Mouse (Mus musculus): Measurements from ENCODE around the gene Chordc1. TPM values are rescaled to one million over a fixed set of nuclear protein-coding genes. Genes with fewer than 3 reads are reported as not detected.
"Not testable (repeated sequence)": the region's sequence is repeated elsewhere in the genome, so short reads cannot be mapped to it uniquely, and the experiment has no call there.

Gene Chordc1
- 89.2 and 101 TPM in 2 replicates for polyA plus RNA-seq (2014; fragmentation: Nextera tagmentation; extraction: Ambion mirVana)

DNA sequence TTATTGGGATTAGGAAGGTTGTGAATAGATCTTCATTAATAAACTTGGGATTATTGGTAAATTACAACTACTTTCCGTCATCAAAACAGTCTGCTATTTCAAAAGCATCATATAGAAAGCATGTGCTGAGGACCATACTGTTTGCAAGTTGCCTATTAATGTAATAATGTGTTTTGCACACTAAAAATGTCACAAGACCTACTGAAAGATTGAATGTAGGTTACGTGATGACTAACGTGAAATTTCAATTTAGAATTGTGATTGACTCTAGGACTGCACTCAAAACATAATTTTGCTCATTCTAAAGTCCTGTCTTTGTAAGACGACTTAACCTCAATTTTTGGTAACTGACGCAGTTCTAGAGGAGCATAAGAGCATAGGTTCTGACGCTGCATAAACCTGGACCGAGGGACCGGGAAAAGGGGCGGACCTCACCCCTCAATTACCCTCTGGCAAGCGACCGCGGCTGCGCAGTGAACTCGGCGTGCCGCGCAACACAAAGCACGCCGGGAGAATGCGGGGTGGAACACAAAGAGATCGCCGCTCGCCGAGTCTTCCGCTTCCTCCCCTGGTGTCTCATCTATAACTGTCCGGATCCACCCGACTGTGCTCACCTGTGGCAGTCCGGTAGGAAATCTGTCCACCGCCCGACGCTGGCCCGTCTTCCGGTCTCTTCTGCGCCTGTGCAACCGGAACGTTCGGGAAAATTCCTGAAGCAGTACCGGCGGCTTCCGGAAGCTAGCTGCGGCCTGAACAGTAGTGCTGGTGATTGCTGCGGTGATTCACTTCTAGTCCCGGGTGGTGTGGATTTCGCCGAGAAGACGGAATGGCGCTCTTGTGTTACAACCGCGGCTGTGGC, at the start of gene Chordc1:
Chordc1 (plus strand) TSS at position 555 of the 859 bp plus-strand sequence.
- H3K27me3 ChIP-seq (replicated peaks; ENCODE audit: control insufficient read depth, insufficient read depth, low read length): no peaks in the 10 kb centered on the region
- H3K36me3 ChIP-seq (ENCODE audit: control insufficient read depth, insufficient read depth, low read length): peaks cover 6% of the 10 kb centered on the region

GRCm38 (mm10) chr9:18275901-18276300, 16.0 kb upstream of the Chordc1 start:
- no peaks in the 10 kb centered on the region for H3K36me3 ChIP-seq (ENCODE audit: control insufficient read depth, insufficient read depth, low read length)
- ATAC-seq (replicated peaks; ENCODE audit: low FRiP score, low TSS enrichment, low read depth) (no peak), DNase-seq (ENCODE audit: low spot score) (no peak)
- no peaks in the 10 kb centered on the region for H3K27me3 ChIP-seq (replicated peaks; ENCODE audit: control insufficient read depth, insufficient read depth, low read length)
- no peak overlapping the region for H3K4me3 ChIP-seq (ENCODE audit: low read depth, low read length)
- H3K4me2 ChIP-seq (ENCODE audit: low read length): no peak overlapping the region
- H3K9ac ChIP-seq (ENCODE audit: low read length): no peak overlapping the region
- H3K27ac ChIP-seq (ENCODE audit: low read depth): no peak overlapping the region
- WGBS: 90% methylated on average over 1 of the region's 1 CpGs
- no peaks in the 10 kb centered on the region for H3K9me3 ChIP-seq (ENCODE audit: control insufficient read depth, low read length)
- H3K4me1 ChIP-seq (replicated peaks; ENCODE audit: control insufficient read depth, insufficient read depth, low read length): no peaks in the 10 kb centered on the region

More for the DNA sequence above, at the start of gene Chordc1:
- H3K4me1 ChIP-seq (replicated peaks; ENCODE audit: control insufficient read depth, insufficient read depth, low read length): peaks cover 9% of the 10 kb centered on the region
- peak within 1 kb of the TSS; percentile 87 for H3K4me2 ChIP-seq (ENCODE audit: low read length)
- no peaks in the 10 kb centered on the region for H3K9me3 ChIP-seq (ENCODE audit: control insufficient read depth, low read length)
- peak within 1 kb of the TSS; percentile 94 for H3K4me3 ChIP-seq (ENCODE audit: low read depth, low read length)
- peak within 1 kb of the TSS; percentile 97 for H3K9ac ChIP-seq (ENCODE audit: low read length)
- WGBS: 3% methylated on average over 49 of the region's 49 CpGs
- DNase-seq (ENCODE audit: low spot score): peak; percentile 95
- peak within 1 kb of the TSS; percentile 88 for H3K27ac ChIP-seq (ENCODE audit: low read depth)
- ATAC-seq (replicated peaks; ENCODE audit: low FRiP score, low TSS enrichment, low read depth): peak; percentile 100

- ATAC-seq (replicated peaks; ENCODE audit: low FRiP score, low TSS enrichment, low read depth): no peak
- H3K4me2 ChIP-seq (ENCODE audit: low read length): no peak overlapping the region
- H3K36me3 ChIP-seq (ENCODE audit: control insufficient read depth, insufficient read depth, low read length): no peaks in the 10 kb centered on the region
- no peak overlapping the region for H3K9ac ChIP-seq (ENCODE audit: low read length)
- no peaks in the 10 kb centered on the region for H3K4me1 ChIP-seq (replicated peaks; ENCODE audit: control insufficient read depth, insufficient read depth, low read length)
- H3K27me3 ChIP-seq (replicated peaks; ENCODE audit: control insufficient read depth, insufficient read depth, low read length): no peaks in the 10 kb centered on the region
- no peak overlapping the region for H3K4me3 ChIP-seq (ENCODE audit: low read depth, low read length)
- no peak for DNase-seq (ENCODE audit: low spot score)
- no peaks in the 10 kb centered on the region for H3K9me3 ChIP-seq (ENCODE audit: control insufficient read depth, low read length)
- no peak overlapping the region for H3K27ac ChIP-seq (ENCODE audit: low read depth)
- whole genome bisulfite sequencing: 45% methylated on average over 2 of the region's 2 CpGs
Measured at GRCm38 (mm10) chr9:18276844-18277243, 15.1 kb upstream of the Chordc1 start.

DNA sequence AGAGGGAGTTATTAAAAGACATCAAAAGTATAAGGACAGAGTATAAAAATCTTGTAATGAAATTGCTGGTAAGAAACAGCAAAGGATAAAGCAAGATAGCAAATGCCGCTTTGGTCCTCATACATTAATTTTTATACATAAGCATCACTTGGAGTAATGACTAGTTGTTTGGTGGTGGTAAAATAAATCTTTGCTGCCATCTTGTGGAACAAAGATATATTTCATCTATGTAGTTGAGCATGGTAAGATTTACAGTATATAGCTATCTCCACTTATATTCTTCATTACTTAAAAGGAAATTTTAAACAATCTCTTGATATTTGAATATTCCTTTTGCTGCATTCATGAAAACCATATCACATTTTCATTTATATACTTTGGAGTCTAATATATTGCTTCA, 14.4 kb upstream of the Chordc1 start:
- H3K4me3 ChIP-seq (ENCODE audit: low read depth, low read length): no peak overlapping the region
- H3K27ac ChIP-seq (ENCODE audit: low read depth): no peak overlapping the region
- WGBS: 72% methylated on average over 1 of the region's 1 CpGs
- H3K27me3 ChIP-seq (replicated peaks; ENCODE audit: control insufficient read depth, insufficient read depth, low read length): no peaks in the 10 kb centered on the region
- H3K9ac ChIP-seq (ENCODE audit: low read length): no peak overlapping the region
- H3K9me3 ChIP-seq (ENCODE audit: control insufficient read depth, low read length): no peaks in the 10 kb centered on the region
- H3K4me1 ChIP-seq (replicated peaks; ENCODE audit: control insufficient read depth, insufficient read depth, low read length): no peaks in the 10 kb centered on the region
- no peak overlapping the region for H3K4me2 ChIP-seq (ENCODE audit: low read length)
- DNase-seq (ENCODE audit: low spot score) (no peak), ATAC-seq (replicated peaks; ENCODE audit: low FRiP score, low TSS enrichment, low read depth) (no peak)
- H3K36me3 ChIP-seq (ENCODE audit: control insufficient read depth, insufficient read depth, low read length): no peaks in the 10 kb centered on the region

- H3K27me3 ChIP-seq (replicated peaks; ENCODE audit: control insufficient read depth, insufficient read depth, low read length); H3K4me1 ChIP-seq (replicated peaks; ENCODE audit: control insufficient read depth, insufficient read depth, low read length); H3K9me3 ChIP-seq (ENCODE audit: control insufficient read depth, low read length); H3K4me3 ChIP-seq (ENCODE audit: low read depth, low read length); ATAC-seq (replicated peaks; ENCODE audit: low FRiP score, low TSS enrichment, low read depth); DNase-seq (ENCODE audit: low spot score); H3K4me2 ChIP-seq (ENCODE audit: low read length); H3K27ac ChIP-seq (ENCODE audit: low read depth); H3K36me3 ChIP-seq (ENCODE audit: control insufficient read depth, insufficient read depth, low read length); H3K9ac ChIP-seq (ENCODE audit: low read length): not testable (repeated sequence)
- 34% methylated on average over 5 of the region's 5 CpGs for WGBS
Measured at GRCm38 (mm10) chr9:18278693-18279092, 13.2 kb upstream of the Chordc1 start.

GRCm38 (mm10) chr9:18292443-18292922, 558 bp downstream of the Chordc1 start:
- Histone ChIP-seq H3K4me2 (ENCODE audit: low read length) (peak overlapping the region; percentile 87), H3K9ac (ENCODE audit: low read length) (peak overlapping the region; percentile 97), H3K4me3 (ENCODE audit: low read depth, low read length) (peak overlapping the region; percentile 94), H3K9me3 (ENCODE audit: control insufficient read depth, low read length) (no peaks in the 10 kb centered on the region), H3K36me3 (ENCODE audit: control insufficient read depth, insufficient read depth, low read length) (peaks cover 10% of the 10 kb centered on the region), H3K4me1 (replicated peaks; ENCODE audit: control insufficient read depth, insufficient read depth, low read length) (peaks cover 9% of the 10 kb centered on the region), H3K27ac (ENCODE audit: low read depth) (peak overlapping the region; percentile 88), H3K27me3 (replicated peaks; ENCODE audit: control insufficient read depth, insufficient read depth, low read length) (no peaks in the 10 kb centered on the region)
- WGBS: under 1% methylated on average over 24 of the region's 24 CpGs
- peak; percentile 69 for ATAC-seq (replicated peaks; ENCODE audit: low FRiP score, low TSS enrichment, low read depth)
- DNase-seq (ENCODE audit: low spot score): peak; percentile 54

- WGBS: 35% methylated on average over 6 of the region's 6 CpGs
- Histone ChIP-seq H3K9ac (ENCODE audit: low read length) (peak overlapping the region; percentile 97), H3K4me3 (ENCODE audit: low read depth, low read length) (peak overlapping the region; percentile 94), H3K27me3 (replicated peaks; ENCODE audit: control insufficient read depth, insufficient read depth, low read length) (no peaks in the 10 kb centered on the region), H3K36me3 (ENCODE audit: control insufficient read depth, insufficient read depth, low read length) (peaks cover 14% of the 10 kb centered on the region), H3K4me2 (ENCODE audit: low read length) (peak overlapping the region; percentile 87), H3K9me3 (ENCODE audit: control insufficient read depth, low read length) (no peaks in the 10 kb centered on the region), H3K27ac (ENCODE audit: low read depth) (no peak overlapping the region), H3K4me1 (replicated peaks; ENCODE audit: control insufficient read depth, insufficient read depth, low read length) (peaks cover 9% of the 10 kb centered on the region)
- no peak for ATAC-seq (replicated peaks; ENCODE audit: low FRiP score, low TSS enrichment, low read depth)
- no peak for DNase-seq (ENCODE audit: low spot score)
Measured at GRCm38 (mm10) chr9:18293026-18293781, 1.3 kb downstream of the Chordc1 start.

- no peak overlapping the region for H3K9ac ChIP-seq (ENCODE audit: low read length)
- H3K36me3 ChIP-seq (ENCODE audit: control insufficient read depth, insufficient read depth, low read length): peaks cover 62% of the 10 kb centered on the region
- H3K9me3 ChIP-seq (ENCODE audit: control insufficient read depth, low read length): no peaks in the 10 kb centered on the region
- H3K4me2 ChIP-seq (ENCODE audit: low read length): no peak overlapping the region
- ATAC-seq (replicated peaks; ENCODE audit: low FRiP score, low TSS enrichment, low read depth) (no peak), DNase-seq (ENCODE audit: low spot score) (no peak)
- H3K4me3 ChIP-seq (ENCODE audit: low read depth, low read length): no peak overlapping the region
- peaks cover 6% of the 10 kb centered on the region for H3K4me1 ChIP-seq (replicated peaks; ENCODE audit: control insufficient read depth, insufficient read depth, low read length)
- no peaks in the 10 kb centered on the region for H3K27me3 ChIP-seq (replicated peaks; ENCODE audit: control insufficient read depth, insufficient read depth, low read length)
- WGBS: 90% methylated on average over 6 of the region's 6 CpGs
- no peak overlapping the region for H3K27ac ChIP-seq (ENCODE audit: low read depth)
Measured at GRCm38 (mm10) chr9:18298301-18298700, 6.4 kb downstream of the Chordc1 start.

Data from intestine, embryonic 14.5 days (tissue).